Mouse (Mus musculus) cerebellum, adult 2 months (tissue): ENCODE results near the gene Bckdhb.

ENCODE experiments used
- CTCF ChIP-seq: fragments of 200-500 bp; IDR thresholded peaks from 2 replicates; pipeline ENCODE4 v1.5.1; 2011; ENCODE audit warnings: low read depth, mild to moderate bottlenecking, control low read depth, low read length, moderate library complexity, borderline replicate concordance; ENCODE audit not compliant: insufficient read depth
- POLR2A ChIP-seq: fragments of 200-500 bp; IDR thresholded peaks from 2 replicates; pipeline ENCODE4 v1.6.1; 2011; ENCODE audit warnings: low read length, control low read depth, borderline replicate concordance; ENCODE audit not compliant: insufficient read depth

- no peak for TF ChIP-seq POLR2A
- no peak for TF ChIP-seq CTCF
These were observed 169.2 kb downstream of the Bckdhb start for GRCm38 (mm10) chr9:84094111-84094510.
